In the genomic region with DNA sequence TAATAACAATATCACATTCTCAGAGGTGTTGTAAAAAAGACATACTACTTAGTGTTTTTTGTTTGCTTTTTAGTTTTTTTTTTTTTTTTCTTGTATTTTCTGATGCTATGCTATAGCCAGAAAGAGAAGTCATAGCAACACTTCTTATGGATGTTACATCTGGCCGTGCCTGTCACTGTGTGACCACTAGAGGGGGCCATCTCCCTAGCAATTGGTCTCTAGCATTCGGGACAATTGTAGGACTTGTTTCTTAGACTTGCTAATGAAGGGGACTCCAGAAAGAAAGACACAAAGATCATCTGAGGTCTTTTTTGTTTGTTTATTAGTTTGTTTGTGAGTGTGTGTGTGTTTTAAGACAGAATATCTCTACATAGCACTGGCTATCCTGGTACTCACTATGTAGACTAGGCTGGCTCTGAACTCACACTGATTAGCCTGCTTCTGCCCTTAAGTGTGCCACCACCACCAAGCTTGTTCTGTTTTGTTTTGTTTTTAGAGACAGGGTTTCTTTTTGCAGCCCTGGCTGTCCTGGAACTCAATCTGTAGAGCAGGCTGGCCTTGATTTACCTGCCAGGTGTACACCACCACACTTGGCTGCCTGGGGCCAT, we compare ENCODE assay signal across 8 mouse cellular contexts. TPM values are rescaled to one million over a fixed set of nuclear protein-coding genes. Genes with fewer than 3 reads are reported as not detected.
A peak's percentile ranks its signal among the peaks of the same experiment; 100 is the strongest.
DNase-seq lines count a peak whose midpoint lies in the region; ATAC-seq and TF ChIP-seq lines count a peak whose summit lies in the region.

No protein-coding gene starts in this region.

- peak; percentile 83 for TF ChIP-seq CTCF in kidney, adult 2 months (conservative IDR thresholded peaks at IDR 0.05; ENCODE audit: insufficient read depth, insufficient read length, low read depth, low read length)
- peak; percentile 51; the same call in 1 of the 2 replicates for TF ChIP-seq CTCF in testis, adult 2 months (IDR thresholded peaks at IDR 0.05; ENCODE audit: control insufficient read depth, insufficient read depth, insufficient replicate concordance, low read depth, low read length)

- no peak overlapping the region for H3K27ac ChIP-seq in kidney, adult 2 months (ENCODE audit: insufficient read depth, low read depth, low read length)
- H3K27ac ChIP-seq in kidney, embryonic 15.5 days: no peak overlapping the region
- H3K27ac ChIP-seq in hindbrain, embryonic 14.5 days: no peak overlapping the region
- H3K27ac ChIP-seq in limb, embryonic 11.5 days (replicated peaks; ENCODE audit: low read depth, low read length): no peak overlapping the region
- no peak overlapping the region for H3K27ac ChIP-seq in testis, adult 2 months (ENCODE audit: control insufficient read depth, insufficient read depth, low read depth, low read length)

- H3K36me3 ChIP-seq in kidney, adult 2 months (ENCODE audit: control insufficient read depth, insufficient read depth, low read length): peaks cover 3% of the 10 kb centered on the region; the same call in 1 of the 2 replicates
- peaks cover 42% of the 10 kb centered on the region for H3K36me3 ChIP-seq in kidney, embryonic 15.5 days
- H3K36me3 ChIP-seq in hindbrain, embryonic 14.5 days (replicated peaks; ENCODE audit: control insufficient read depth, insufficient read depth): peaks cover 39% of the 10 kb centered on the region
- H3K36me3 ChIP-seq in limb, embryonic 11.5 days (ENCODE audit: control insufficient read depth, insufficient read depth, low read length): peaks cover 5% of the 10 kb centered on the region; the same call in 1 of the 2 replicates
- H3K36me3 ChIP-seq in testis, adult 2 months (ENCODE audit: control insufficient read depth, insufficient read depth, low read length): peaks cover 1% of the 10 kb centered on the region; the same call in 1 of the 2 replicates

- TF ChIP-seq POLR2A in kidney, adult 2 months (IDR thresholded peaks at IDR 0.05; ENCODE audit: low read depth, low read length): no peak
- TF ChIP-seq POLR2A in testis, adult 2 months (IDR thresholded peaks at IDR 0.05; ENCODE audit: control insufficient read depth, low read depth, low read length): no peak

- no peaks in the 10 kb centered on the region for H3K9me3 ChIP-seq in kidney, embryonic 15.5 days (replicated peaks)
- no peaks in the 10 kb centered on the region for H3K9me3 ChIP-seq in hindbrain, embryonic 14.5 days (ENCODE audit: control insufficient read depth, low read length)
- no peaks in the 10 kb centered on the region for H3K9me3 ChIP-seq in limb, embryonic 11.5 days (ENCODE audit: control insufficient read depth, low read length)

- DNase-seq in kidney, adult 2 months: peak; percentile 50
- peak; percentile 39 to 67 for DNase-seq in adrenal gland, adult 18-20 months (ENCODE audit: low spot score in 2 of 2)
- DNase-seq in embryo, embryonic 9.5 days (ENCODE audit: extremely low spot score): peak; percentile 55
- DNase-seq in hindbrain, embryonic 14.5 days (ENCODE audit: low spot score): peak; percentile 83
- peak; percentile 71 for DNase-seq in limb, embryonic 11.5 days (ENCODE audit: low spot score)
- DNase-seq in natural killer cell, adult 2 months (ENCODE audit: low spot score in 2 of 2): peak; percentile 45 to 69

- 6% methylated on average over 2 of the region's 2 CpGs for WGBS in kidney, adult 2 months
- 10% methylated on average over 2 of the region's 2 CpGs for WGBS in kidney, embryonic 15.5 days
- WGBS in hindbrain, embryonic 14.5 days: 6% methylated on average over 2 of the region's 2 CpGs
- WGBS in limb, embryonic 11.5 days: 8% methylated on average over 2 of the region's 2 CpGs

- no peaks in the 10 kb centered on the region for H3K4me1 ChIP-seq in kidney, adult 2 months (ENCODE audit: control insufficient read depth, insufficient read depth, low read length)
- no peaks in the 10 kb centered on the region for H3K4me1 ChIP-seq in kidney, embryonic 15.5 days
- no peaks in the 10 kb centered on the region for H3K4me1 ChIP-seq in hindbrain, embryonic 14.5 days (replicated peaks; ENCODE audit: control insufficient read depth, insufficient read depth, low read length)
- no peaks in the 10 kb centered on the region for H3K4me1 ChIP-seq in limb, embryonic 11.5 days (ENCODE audit: control insufficient read depth, insufficient read depth, low read length)
- H3K4me1 ChIP-seq in testis, adult 2 months (ENCODE audit: control insufficient read depth, insufficient read depth, low read length): no peaks in the 10 kb centered on the region

- ATAC-seq in kidney, embryonic 15.5 days (replicated peaks; ENCODE audit: low FRiP score): no peak
- ATAC-seq in hindbrain, embryonic 14.5 days (ENCODE audit: low FRiP score): no peak
- ATAC-seq in limb, embryonic 11.5 days (ENCODE audit: insufficient number of reproducible peaks, low FRiP score, low TSS enrichment, low read depth): no peak

- H3K4me3 ChIP-seq in kidney, adult 2 months (ENCODE audit: insufficient read depth, low read depth, low read length): no peak overlapping the region
- no peak overlapping the region for H3K4me3 ChIP-seq in kidney, embryonic 15.5 days (replicated peaks)
- H3K4me3 ChIP-seq in hindbrain, embryonic 14.5 days (replicated peaks; ENCODE audit: low read length): no peak overlapping the region
- no peak overlapping the region for H3K4me3 ChIP-seq in limb, embryonic 11.5 days (ENCODE audit: low read depth, low read length)
- H3K4me3 ChIP-seq in testis, adult 2 months (ENCODE audit: control insufficient read depth, low read depth, low read length): no peak overlapping the region

- no peak overlapping the region for H3K9ac ChIP-seq in kidney, embryonic 15.5 days
- H3K9ac ChIP-seq in hindbrain, embryonic 14.5 days: no peak overlapping the region
- H3K9ac ChIP-seq in limb, embryonic 11.5 days (ENCODE audit: low read length): no peak overlapping the region

- H3K4me2 ChIP-seq in kidney, embryonic 15.5 days: no peak overlapping the region
- H3K4me2 ChIP-seq in hindbrain, embryonic 14.5 days (replicated peaks): no peak overlapping the region
- H3K4me2 ChIP-seq in limb, embryonic 11.5 days (ENCODE audit: low read depth, severe bottlenecking): no peak overlapping the region

- H3K27me3 ChIP-seq in kidney, adult 2 months (replicated peaks; ENCODE audit: control insufficient read depth, insufficient read depth, low read length): no peaks in the 10 kb centered on the region
- H3K27me3 ChIP-seq in kidney, embryonic 15.5 days: no peaks in the 10 kb centered on the region
- H3K27me3 ChIP-seq in hindbrain, embryonic 14.5 days (ENCODE audit: control insufficient read depth, insufficient read depth, low read length): no peaks in the 10 kb centered on the region
- H3K27me3 ChIP-seq in limb, embryonic 11.5 days (ENCODE audit: control insufficient read depth, insufficient read depth, low read length): no peaks in the 10 kb centered on the region
- no peaks in the 10 kb centered on the region for H3K27me3 ChIP-seq in testis, adult 2 months (ENCODE audit: control insufficient read depth, insufficient read depth, low read length)

RNA-seq across cellular contexts. Expression of a gene that starts 18.3 kb away (rescaled TPM):
- polyA plus RNA-seq in kidney, adult 2 months (2012; rRNA removed): 20.5 and 25.0 TPM in 2 replicates
- polyA plus RNA-seq in kidney, embryonic 15.5 days (2015; fragmentation: Nextera tagmentation; extraction: Ambion mirVana): 53.1 and 55.9 TPM in 2 replicates
- total RNA-seq in adrenal gland, adult 18-20 months (2021): 10 to 100 TPM; 59.3 to 59.4 TPM
- 153 and 172 TPM in 2 replicates for polyA plus RNA-seq in hindbrain, embryonic 14.5 days (2014; fragmentation: Nextera tagmentation; extraction: Ambion mirVana)
- 59.0 and 61.5 TPM in 2 replicates for polyA plus RNA-seq in limb, embryonic 11.5 days (2014; fragmentation: Nextera tagmentation; extraction: Ambion mirVana)
- 9.9 and 13.2 TPM in 2 replicates for polyA plus RNA-seq in testis, adult 2 months (2012; rRNA removed)

RNA-seq across cellular contexts. Expression of a gene that starts 29.1 kb away (rescaled TPM):
- 1.1 and 1.2 TPM in 2 replicates for polyA plus RNA-seq in kidney, adult 2 months (2012; rRNA removed)
- 3.8 and 4.2 TPM in 2 replicates for polyA plus RNA-seq in kidney, embryonic 15.5 days (2015; fragmentation: Nextera tagmentation; extraction: Ambion mirVana)
- total RNA-seq in adrenal gland, adult 18-20 months (2021): 1 to 10 TPM; 2.5 to 4.6 TPM
- 1.5 and 2.4 TPM in 2 replicates for polyA plus RNA-seq in hindbrain, embryonic 14.5 days (2014; fragmentation: Nextera tagmentation; extraction: Ambion mirVana)
- polyA plus RNA-seq in limb, embryonic 11.5 days (2014; fragmentation: Nextera tagmentation; extraction: Ambion mirVana): 0.64 and 0.99 TPM in 2 replicates
- 0.48 and 0.58 TPM in 2 replicates for polyA plus RNA-seq in testis, adult 2 months (2012; rRNA removed)

RNA-seq across cellular contexts. Expression of a gene that starts 36.6 kb away (rescaled TPM):
- 1.6 and 2.1 TPM in 2 replicates for polyA plus RNA-seq in kidney, adult 2 months (2012; rRNA removed)
- 1.9 and 2.1 TPM in 2 replicates for polyA plus RNA-seq in kidney, embryonic 15.5 days (2015; fragmentation: Nextera tagmentation; extraction: Ambion mirVana)
- 1 to 10 TPM; 2.4 to 5.5 TPM for total RNA-seq in adrenal gland, adult 18-20 months (2021)
- polyA plus RNA-seq in hindbrain, embryonic 14.5 days (2014; fragmentation: Nextera tagmentation; extraction: Ambion mirVana): 1.6 and 1.9 TPM in 2 replicates
- polyA plus RNA-seq in limb, embryonic 11.5 days (2014; fragmentation: Nextera tagmentation; extraction: Ambion mirVana): 0.97 and 1.0 TPM in 2 replicates
- polyA plus RNA-seq in testis, adult 2 months (2012; rRNA removed): 0.60 and 0.67 TPM in 2 replicates

RNA-seq across cellular contexts. Expression of a gene that starts 59.8 kb away (rescaled TPM):
- 0.33 and 0.84 TPM in 2 replicates for polyA plus RNA-seq in kidney, adult 2 months (2012; rRNA removed)
- 2.8 and 4.0 TPM in 2 replicates for polyA plus RNA-seq in kidney, embryonic 15.5 days (2015; fragmentation: Nextera tagmentation; extraction: Ambion mirVana)
- total RNA-seq in adrenal gland, adult 18-20 months (2021): 1 to 10 TPM; 4.0 to 5.3 TPM
- polyA plus RNA-seq in hindbrain, embryonic 14.5 days (2014; fragmentation: Nextera tagmentation; extraction: Ambion mirVana): 0.83 and 0.99 TPM in 2 replicates
- 0.28 and 0.92 TPM in 2 replicates for polyA plus RNA-seq in limb, embryonic 11.5 days (2014; fragmentation: Nextera tagmentation; extraction: Ambion mirVana)
- polyA plus RNA-seq in testis, adult 2 months (2012; rRNA removed): 0.32 TPM in 1 of 2 replicates, not detected in the other
